Mouse (Mus musculus) MEL (cell line): ENCODE measurements around the gene Shh. TPM values are rescaled to one million over a fixed set of nuclear protein-coding genes. Genes with fewer than 3 reads are reported as not detected.

Experiments
- DNase-seq: peaks from one replicate; pipeline ENCODE4 v3.0.0; 2011; ENCODE audit warnings: low read depth, low spot score
- H3K27ac ChIP-seq: 2 replicates; pipeline ENCODE4 v1.5.1; 2012; ENCODE audit warnings: low read depth, mild to moderate bottlenecking, control low read depth, low read length, moderate library complexity; ENCODE audit not compliant: control insufficient read depth
- H3K27me3 ChIP-seq, 2 experiments: fragments of 150-350 bp in 1 of 2; sonication (generic) in 1 of 2; 2 replicates each; pipeline ENCODE4 v1.6.1; 2012; ENCODE audit warnings: low read length in 2 of 2, mild to moderate bottlenecking in 2 of 2, improper control_type of control experiment in 1 of 2, moderate library complexity in 1 of 2; ENCODE audit not compliant: insufficient read depth in 2 of 2, control insufficient read depth in 1 of 2
- H3K36me3 ChIP-seq, 2 experiments: 2 replicates each; pipeline ENCODE4 v1.6.1; 2012 to 2014; ENCODE audit warnings: low read length in 2 of 2, improper control_type of control experiment in 1 of 2, inconsistent platforms in 1 of 2, mild to moderate bottlenecking in 1 of 2; ENCODE audit not compliant: insufficient read depth in 2 of 2, control insufficient read depth in 1 of 2
- H3K4me1 ChIP-seq, 2 experiments: fragments of 150-350 bp in 1 of 2; sonication (generic) in 1 of 2; 2 replicates each; pipeline ENCODE4 v1.6.1; 2012; ENCODE audit warnings: low read length in 2 of 2, improper control_type of control experiment in 1 of 2, mild to moderate bottlenecking in 1 of 2; ENCODE audit not compliant: insufficient read depth in 2 of 2, control insufficient read depth in 1 of 2
- H3K4me3 ChIP-seq, 2 experiments: fragments of 150-350 bp in 1 of 2; sonication (generic) in 1 of 2; 2 replicates each; pipeline ENCODE4 v1.5.1; 2012; ENCODE audit warnings: low read depth in 2 of 2, low read length in 2 of 2, mild to moderate bottlenecking in 2 of 2, moderate library complexity in 2 of 2, control low read depth in 1 of 2, improper control_type of control experiment in 1 of 2; ENCODE audit not compliant: control insufficient read depth in 1 of 2, insufficient read depth in 1 of 2
- H3K79me2 ChIP-seq: 2 replicates; pipeline ENCODE4 v1.6.1; 2012; ENCODE audit warnings: mild to moderate bottlenecking, low read length, moderate library complexity; ENCODE audit not compliant: control insufficient read depth, poor library complexity, insufficient read depth
- H3K9ac ChIP-seq: 2 replicates; pipeline ENCODE4 v1.6.1; 2012; ENCODE audit warnings: low read depth, mild to moderate bottlenecking, control low read depth, low read length, moderate library complexity; ENCODE audit not compliant: control insufficient read depth, poor library complexity, severe bottlenecking
- H3K9me3 ChIP-seq: fragments of 150-350 bp; sonication (generic); replicated peaks from 2 replicates; pipeline ENCODE4 v1.6.1; 2012; ENCODE audit warnings: mild to moderate bottlenecking, low read length, improper control_type of control experiment, moderate library complexity; ENCODE audit not compliant: insufficient read depth
- CHD1 ChIP-seq: IDR thresholded peaks from 2 replicates; pipeline ENCODE4 v1.6.1; 2012; ENCODE audit warnings: low read depth, mild to moderate bottlenecking, inconsistent platforms, low read length, improper control_type of control experiment
- CHD2 ChIP-seq: IDR thresholded peaks from 2 replicates; pipeline ENCODE4 v1.6.1; 2011; ENCODE audit warnings: low read length, improper control_type of control experiment
- EP300 ChIP-seq, 2 experiments: IDR thresholded peaks; 2 replicates each; pipeline ENCODE4 v1.6.1; 2011; ENCODE audit warnings: improper control_type of control experiment in 2 of 2, low read length in 2 of 2, low read depth in 1 of 2, mild to moderate bottlenecking in 1 of 2
- GABPA ChIP-seq: IDR thresholded peaks from 2 replicates; pipeline ENCODE4 v1.6.1; 2012; ENCODE audit warnings: low read depth, mild to moderate bottlenecking, inconsistent platforms, low read length, improper control_type of control experiment, moderate library complexity
- MAX ChIP-seq: IDR thresholded peaks from 2 replicates; pipeline ENCODE4 v1.6.1; 2011; ENCODE audit warnings: low read length, improper control_type of control experiment
- MEF2A ChIP-seq: IDR thresholded peaks from 2 replicates; pipeline ENCODE4 v1.6.1; 2014; ENCODE audit warnings: low read depth, mild to moderate bottlenecking, inconsistent platforms, low read length, improper control_type of control experiment; ENCODE audit not compliant: poor library complexity, insufficient replicate concordance, severe bottlenecking; ENCODE audit errors: extremely low read depth
- MYB ChIP-seq: IDR thresholded peaks from 2 replicates; pipeline ENCODE4 v1.6.1; 2011; ENCODE audit warnings: mild to moderate bottlenecking, low read depth, low read length, improper control_type of control experiment
- MYC ChIP-seq: IDR thresholded peaks from 2 replicates; pipeline ENCODE4 v1.6.1; 2011; ENCODE audit warnings: low read depth, mild to moderate bottlenecking, low read length, improper control_type of control experiment, moderate library complexity
- RAD21 ChIP-seq: IDR thresholded peaks from 2 replicates; pipeline ENCODE4 v1.6.1; 2011; ENCODE audit warnings: mild to moderate bottlenecking, low read depth, low read length, improper control_type of control experiment
- RCOR1 ChIP-seq: IDR thresholded peaks from 2 replicates; pipeline ENCODE4 v1.6.1; 2012; ENCODE audit warnings: low read depth, mild to moderate bottlenecking, inconsistent platforms, low read length, improper control_type of control experiment
- SMC3 ChIP-seq: IDR thresholded peaks from 2 replicates; pipeline ENCODE4 v1.6.1; 2011; ENCODE audit warnings: low read depth, low read length, improper control_type of control experiment
- TAL1 ChIP-seq: IDR thresholded peaks from 2 replicates; pipeline ENCODE4 v1.6.1; 2012; ENCODE audit warnings: mild to moderate bottlenecking, inconsistent platforms, low read length, moderate library complexity, mixed read lengths
- USF1 ChIP-seq: IDR thresholded peaks from 2 replicates; pipeline ENCODE4 v1.6.1; 2014; ENCODE audit warnings: low read depth, mild to moderate bottlenecking, inconsistent platforms, low read length, improper control_type of control experiment, moderate library complexity
- USF2 ChIP-seq, 2 experiments: IDR thresholded peaks; 2 replicates each; pipeline ENCODE4 v1.6.1; 2011 to 2012; ENCODE audit warnings: improper control_type of control experiment in 2 of 2, low read length in 2 of 2, borderline replicate concordance in 1 of 2, inconsistent platforms in 1 of 2, low read depth in 1 of 2, mild to moderate bottlenecking in 1 of 2; ENCODE audit not compliant: insufficient read depth in 1 of 2
- ZKSCAN1 ChIP-seq: IDR thresholded peaks from 2 replicates; pipeline ENCODE4 v1.6.1; 2012; ENCODE audit warnings: low read depth, mild to moderate bottlenecking, inconsistent platforms, low read length, improper control_type of control experiment, moderate library complexity
- polyA plus RNA-seq, 2 experiments: library from polyadenylated mRNA; stranded (reverse) in 1 of 2; unstranded in 1 of 2; fragments of >175 nt in 1 of 2; fragments of >200 nt in 1 of 2; gene quantifications; 2 replicates each; pipeline versions ENCODE4 v1.2.1 to v1.2.4; 2012; ENCODE audit warnings: low replicate concordance in 2 of 2, low read depth in 1 of 2; ENCODE audit not compliant: insufficient read length in 2 of 2, insufficient read depth in 1 of 2, missing spikeins in 1 of 2
- total RNA-seq: library from RNA; depleted of rRNA; stranded (reverse); fragments of 300-350 nt; gene quantifications from 2 replicates; pipeline ENCODE4 v1.2.3, GENCODE M21; 2012

The Shh gene
- total and polyA plus RNA-seq, 3 experiments = not detected

- H3K27ac ChIP-seq = no peak overlapping the region
- no peak for DNase-seq
- no peaks in the 10 kb centered on the region for H3K36me3 ChIP-seq
- H3K79me2 ChIP-seq = no peaks in the 10 kb centered on the region
- TF ChIP-seq USF1 = no peak
- H3K27me3 ChIP-seq = no peaks in the 10 kb centered on the region
- no peaks in the 10 kb centered on the region for H3K9me3 ChIP-seq
- no peak overlapping the region for H3K9ac ChIP-seq
- no peak overlapping the region for H3K4me3 ChIP-seq
- no peaks in the 10 kb centered on the region for H3K4me1 ChIP-seq
Observed at GRCm38 (mm10) chr5:28463656-28464055, 3.4 kb downstream of the Shh start.

- H3K27ac ChIP-seq = no peak overlapping the region
- H3K36me3 ChIP-seq = no peaks in the 10 kb centered on the region
- no peaks in the 10 kb centered on the region for H3K9me3 ChIP-seq
- no peaks in the 10 kb centered on the region for H3K4me1 ChIP-seq
- no peaks in the 10 kb centered on the region for H3K79me2 ChIP-seq
- H3K4me3 ChIP-seq = no peak overlapping the region
- DNase-seq = no peak
- H3K27me3 ChIP-seq = no peaks in the 10 kb centered on the region
- H3K9ac ChIP-seq = no peak overlapping the region
- no peak for TF ChIP-seq RAD21
- TF ChIP-seq CHD1 = no peak
- TF ChIP-seq GABPA = no peak
- no peak for TF ChIP-seq TAL1
- no peak for TF ChIP-seq MEF2A
- no peak for TF ChIP-seq SMC3
- TF ChIP-seq ZKSCAN1 = no peak
- no peak for TF ChIP-seq EP300 (IDR thresholded peaks at IDR 0.05; ENCODE audit: low read depth in 1 of 2, low read length in 2 of 2)
- no peak for TF ChIP-seq MYB
- no peak for TF ChIP-seq MYC
- TF ChIP-seq RCOR1 = no peak
- no peak for TF ChIP-seq CHD2
- no peak for TF ChIP-seq MAX
- no peak for TF ChIP-seq USF2 (IDR thresholded peaks at IDR 0.05; ENCODE audit: borderline replicate concordance in 1 of 2, insufficient read depth in 1 of 2, low read depth in 1 of 2, low read length in 2 of 2)
Observed at GRCm38 (mm10) chr5:28462741-28463590, 4.1 kb downstream of the Shh start.
